Comparison of ENCODE assay signal across 8 mouse cellular contexts in genomic region chr13:49247740-49248466, GRCm38 (mm10). TPM values are rescaled to one million over a fixed set of nuclear protein-coding genes. Genes with fewer than 3 reads are reported as not detected.
DNase-seq lines count a peak whose midpoint lies in the region; ATAC-seq lines count a peak whose summit lies in the region.

No protein-coding gene starts in this region.

- no peaks in the 10 kb centered on the region for H3K9me3 ChIP-seq in forebrain, embryonic 12.5 days

- peaks cover 50% of the 10 kb centered on the region for H3K27me3 ChIP-seq in forebrain, embryonic 12.5 days

- peak overlapping the region; percentile 40 for H3K4me3 ChIP-seq in forebrain, embryonic 12.5 days (replicated peaks)

- peak; percentile 27 for DNase-seq in right cerebral cortex, postnatal 14 days
- DNase-seq in right cerebral cortex, adult 2 months (ENCODE audit: low spot score in 2 of 2), result no peak
- DNase-seq in kidney, adult 8-10 months, result peak; percentile 70 to 80
- peak; percentile 20 for DNase-seq in lung, postnatal 14 days
- peak; percentile 60 for DNase-seq in retina, postnatal 1 day
- DNase-seq in left cerebral cortex, postnatal 4 days, result no peak
- no peak for DNase-seq in right cerebral cortex, adult 18-20 months

- intact Hi-C loops in left cerebral cortex, postnatal 4 days (cut with DNase I), result no loop called here

- peak overlapping the region; percentile 61 for H3K4me2 ChIP-seq in forebrain, embryonic 12.5 days

- peaks cover 15% of the 10 kb centered on the region for H3K4me1 ChIP-seq in forebrain, embryonic 12.5 days

- ATAC-seq in forebrain, embryonic 12.5 days (ENCODE audit: low FRiP score), result peak; percentile 23; the same call in 1 of the 2 replicates

- H3K36me3 ChIP-seq in forebrain, embryonic 12.5 days (replicated peaks), result no peaks in the 10 kb centered on the region

- no peak overlapping the region for H3K27ac ChIP-seq in forebrain, embryonic 12.5 days

- WGBS in forebrain, embryonic 12.5 days, result 2% methylated on average over 58 of the region's 58 CpGs

- 0 out of 2 replicates have a peak overlapping the region, but pooled peaks have one; percentile 21 for H3K9ac ChIP-seq in forebrain, embryonic 12.5 days

RNA-seq across cellular contexts. Expression of gene Susd3, which starts 0.6 kb away (rescaled TPM):
- polyA plus RNA-seq in forebrain, embryonic 12.5 days (2016; fragmentation: Nextera tagmentation; extraction: Ambion mirVana), result 0.69 and 0.84 TPM in 2 replicates
- total RNA-seq in left cerebral cortex, postnatal 4 days (2021), result under 1 TPM; 0.54 to 0.58 TPM

RNA-seq across cellular contexts. Expression of gene Card19, which starts 32.1 kb away (rescaled TPM):
- polyA plus RNA-seq in forebrain, embryonic 12.5 days (2016; fragmentation: Nextera tagmentation; extraction: Ambion mirVana), result 15.3 and 17.2 TPM in 2 replicates
- 10 to 100 TPM in 1 of 2 experiments, 1 to 10 TPM in 1; 7.6 to 12.6 TPM for total RNA-seq in left cerebral cortex, postnatal 4 days (2021)

Comparison
In these comparisons a context has a peak if more than half of its experiments do, and no peak if none do; other contexts are left out.
1. DNase-seq: peak in right cerebral cortex, postnatal 14 days (single experiment), kidney, adult 8-10 months (2 of 2), lung, postnatal 14 days (single experiment) and retina, postnatal 1 day (single experiment); none in right cerebral cortex, adult 2 months (0 of 2), left cerebral cortex, postnatal 4 days (single experiment) and right cerebral cortex, adult 18-20 months (single experiment).